Mouse (Mus musculus) cerebellum, postnatal 14 days (tissue): ENCODE data around the gene Ina.
"Not testable (repeated sequence)": the region's sequence is repeated elsewhere in the genome, so short reads cannot be mapped to it uniquely, and the experiment has no call there.

Experiments
- DNase-seq, 2 experiments: peaks; one replicate each; pipeline ENCODE4 v3.0.0; 2021; ENCODE audit warnings: mixed read lengths in 2 of 2

Gene Ina

DNA sequence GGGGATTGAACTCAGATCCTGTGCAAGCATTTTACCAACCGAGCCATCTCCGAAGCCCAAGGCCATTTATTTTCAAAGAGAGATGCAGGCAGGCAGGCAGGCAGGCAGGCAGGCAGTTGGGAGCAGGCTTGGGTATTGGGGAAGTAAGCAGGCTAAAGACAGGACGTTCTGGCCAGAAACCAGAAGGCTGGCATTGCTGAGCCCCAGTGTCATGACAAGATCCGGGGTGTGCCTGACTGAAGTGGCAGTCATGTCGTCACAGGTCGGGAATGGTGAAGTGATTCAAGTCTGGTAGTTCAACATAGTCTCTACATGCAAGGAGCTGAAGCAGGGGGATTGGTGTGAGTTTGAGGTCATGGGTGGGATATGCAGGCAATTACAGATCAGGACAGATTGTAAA, 26.9 kb upstream of the Ina start:
- no peak for DNase-seq

DNA sequence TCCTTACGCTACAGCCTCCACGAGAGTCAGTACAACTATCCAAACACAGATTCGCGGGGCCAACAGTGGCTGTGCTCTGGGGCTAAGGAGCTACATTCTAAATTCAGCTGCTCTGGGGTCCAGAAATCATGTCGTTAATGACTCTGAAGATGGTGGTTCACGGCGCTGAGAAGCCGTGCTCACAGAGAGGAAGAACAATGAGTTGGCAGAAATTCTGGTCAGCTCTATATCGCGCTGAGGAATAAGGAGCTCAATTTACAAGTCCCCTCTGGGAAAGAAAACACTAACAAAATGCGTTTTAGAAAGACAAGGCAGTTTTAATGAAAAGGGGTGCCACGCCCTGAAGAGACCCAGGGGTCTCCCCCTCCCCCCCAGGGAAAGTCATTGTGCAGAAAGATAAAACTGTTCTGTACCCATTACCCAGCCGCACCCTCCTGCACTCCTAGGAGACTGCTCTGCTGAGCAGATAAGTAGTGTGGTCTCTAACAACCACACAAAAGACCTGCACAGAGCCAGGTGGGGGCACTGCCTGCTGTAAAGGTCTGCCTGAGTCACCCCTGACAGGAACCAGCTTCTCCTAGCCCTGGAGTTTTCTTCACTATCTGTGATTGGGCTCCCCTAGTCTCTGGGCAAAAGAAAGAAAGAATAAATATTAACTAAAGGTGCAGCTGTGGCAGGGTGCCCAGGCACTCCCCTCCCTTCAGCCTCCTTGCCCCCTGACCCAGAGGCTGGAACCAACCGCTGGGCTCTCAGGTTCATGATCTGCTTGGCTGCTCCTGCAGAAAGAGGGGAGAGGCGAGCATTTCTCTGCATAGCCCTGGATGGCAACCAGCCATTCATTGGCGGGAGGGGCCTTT, 26.0 kb upstream of the Ina start:
- DNase-seq: no peak

DNA sequence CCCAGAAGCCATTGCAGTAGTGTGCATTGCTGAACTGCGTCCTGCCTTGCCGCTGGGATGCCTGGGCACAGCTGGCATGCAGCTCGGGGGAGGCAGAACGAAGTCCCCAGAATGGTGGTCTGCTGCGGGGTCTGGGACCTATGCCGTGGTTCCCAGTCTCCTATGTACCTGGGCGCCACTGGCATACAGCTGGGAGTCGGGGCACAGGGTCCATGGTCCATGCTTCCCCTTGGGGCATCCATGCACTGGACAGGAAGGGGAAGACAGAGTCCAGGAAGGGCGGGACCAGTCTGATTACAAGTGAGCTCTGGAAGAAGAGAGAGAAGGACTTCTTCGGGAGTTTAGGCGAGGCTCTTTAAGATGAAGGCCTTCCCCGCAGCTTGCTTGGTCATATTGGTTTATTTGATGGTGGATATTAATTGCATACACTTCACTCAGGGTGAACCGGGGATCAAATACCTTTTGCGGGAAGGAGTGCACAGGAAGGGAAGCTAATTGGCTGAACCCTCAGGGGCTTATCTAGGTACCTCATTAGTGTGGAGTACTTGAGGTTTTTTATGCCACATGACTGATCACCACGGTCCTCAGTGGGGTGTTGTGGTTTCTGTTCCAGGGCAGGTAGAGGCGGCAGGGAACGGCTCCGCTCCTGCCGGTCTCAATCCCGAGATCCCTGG, 24.9 kb upstream of the Ina start:
- DNase-seq: no peak

DNA sequence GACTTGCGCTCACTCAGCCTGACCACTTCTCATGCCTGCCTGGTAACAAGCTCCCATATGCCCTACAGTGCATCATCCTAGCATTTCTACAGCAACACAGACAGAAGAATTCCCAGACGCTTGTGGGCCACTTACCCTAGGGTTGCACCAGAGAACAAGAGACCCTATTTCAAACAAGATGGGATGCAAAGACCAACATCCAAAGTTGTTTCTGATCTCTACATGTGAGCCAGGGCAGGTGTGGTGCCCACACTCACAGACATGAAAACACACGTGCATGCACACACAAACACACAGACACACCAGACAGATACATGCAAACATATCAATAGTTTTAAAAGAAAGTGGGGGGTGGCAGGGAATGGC, 24.4 kb upstream of the Ina start:
- no peak for DNase-seq

DNA sequence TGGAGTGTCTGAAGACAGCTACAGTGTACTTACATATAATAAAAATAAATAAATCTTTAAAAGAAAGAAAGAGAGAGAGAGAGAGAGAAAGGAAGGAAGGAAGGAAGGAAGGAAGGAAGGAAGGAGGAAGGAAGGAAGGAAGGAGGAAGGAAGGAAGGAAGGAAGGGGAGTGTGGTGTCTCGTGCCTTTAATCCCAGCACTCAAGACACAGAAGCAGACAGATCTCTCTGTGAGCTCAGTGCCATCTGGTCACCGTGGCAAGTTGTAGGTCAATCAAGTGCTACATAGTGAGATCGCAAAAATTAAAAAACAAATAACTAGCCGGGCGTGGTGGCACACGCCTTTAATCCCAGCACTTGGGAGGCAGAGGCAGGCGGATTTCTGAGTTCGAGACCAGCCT, 23.9 kb upstream of the Ina start:
- DNase-seq: not testable (repeated sequence)

DNA sequence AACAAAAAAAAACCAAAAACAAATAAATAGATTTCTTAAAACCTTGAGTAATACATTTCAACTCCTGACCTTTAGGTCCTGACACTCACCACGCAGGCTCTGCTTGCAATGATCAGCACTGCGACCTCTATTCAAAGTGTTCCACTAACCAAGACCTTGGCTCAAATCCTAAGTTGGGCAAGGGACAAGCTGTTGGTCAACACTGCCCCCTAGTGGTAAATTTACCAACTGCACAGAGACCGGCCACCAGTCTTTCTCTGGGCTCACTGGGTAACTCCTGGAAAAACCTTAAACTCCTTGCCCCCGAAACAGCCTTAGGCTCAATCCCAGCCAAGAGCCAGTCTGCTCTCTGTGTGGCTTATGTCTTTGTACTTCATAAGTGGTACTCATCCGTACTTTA, 23.4 kb upstream of the Ina start:
- peak; percentile 94 to 96 for DNase-seq

DNA sequence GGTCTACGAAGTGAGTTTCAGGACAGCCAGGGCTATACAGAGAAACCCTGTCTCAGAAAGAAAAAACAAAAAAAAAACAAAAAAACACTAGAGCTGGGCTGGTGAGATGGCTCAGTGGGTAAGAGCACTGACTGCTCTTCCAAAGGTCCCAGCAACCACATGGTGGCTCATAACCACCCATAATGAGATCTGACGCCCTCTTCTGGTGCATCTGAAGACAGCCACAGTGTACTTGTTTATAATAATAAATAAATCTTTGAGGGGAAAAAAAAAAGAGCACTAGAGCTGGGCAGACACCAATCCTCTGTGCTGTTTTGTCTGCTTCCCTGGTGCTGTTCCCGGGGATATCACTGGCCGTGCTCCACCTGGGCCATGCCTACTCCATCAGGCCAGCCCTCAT, 22.2 kb upstream of the Ina start:
- not testable (repeated sequence) for DNase-seq

DNA sequence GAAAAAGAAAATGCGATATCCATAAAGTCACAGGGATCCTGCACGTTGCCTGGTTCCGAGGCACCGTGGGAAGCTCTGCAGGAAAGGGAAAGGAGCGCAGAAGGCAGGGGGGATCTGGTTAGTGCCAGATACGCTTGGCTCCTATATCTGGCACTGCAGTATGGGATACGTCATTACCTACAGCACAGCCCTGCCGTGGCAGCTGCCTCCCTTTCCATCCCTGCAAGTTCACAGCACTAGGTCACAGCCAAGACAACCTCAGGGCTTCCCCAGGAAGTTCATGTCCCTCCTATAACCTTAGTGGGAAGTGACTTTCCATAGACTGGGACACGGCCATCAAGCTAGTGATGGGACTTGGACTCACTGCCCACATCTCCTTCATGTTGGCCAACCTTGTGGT, 18.4 kb upstream of the Ina start:
- DNase-seq: no peak

DNA sequence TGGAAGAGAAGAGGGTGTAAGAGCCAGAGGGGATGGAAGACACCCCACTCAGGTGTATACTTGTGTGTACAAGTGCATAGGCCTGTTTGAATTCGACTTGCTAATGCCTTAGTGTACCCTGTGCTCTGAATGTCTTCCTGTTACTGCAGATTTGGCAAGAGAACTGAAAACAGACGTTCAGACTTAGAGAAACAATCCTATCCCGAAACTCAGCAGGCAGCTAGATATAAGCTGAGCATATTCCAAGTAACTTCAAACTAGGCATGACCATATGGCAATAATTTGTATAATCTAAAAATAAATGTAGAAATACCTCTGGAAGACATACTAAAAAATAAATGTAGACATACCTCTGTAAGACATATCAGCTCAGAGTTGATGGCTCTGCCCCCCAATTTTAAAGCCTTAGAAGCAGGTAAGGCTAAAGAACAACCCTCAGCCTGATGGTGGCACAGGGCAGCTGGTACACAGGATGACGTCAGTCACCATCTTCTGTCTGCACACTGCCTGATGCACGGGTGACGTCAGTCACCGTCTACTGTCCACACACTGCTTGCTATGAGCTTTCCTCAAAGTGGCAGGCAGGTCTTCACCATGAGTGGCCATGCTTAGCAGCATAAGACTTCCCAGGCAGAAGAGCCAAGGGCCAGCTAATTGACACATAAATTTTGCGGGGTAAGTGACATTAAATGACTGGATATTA, 16.2 kb upstream of the Ina start:
- DNase-seq: no peak

DNA sequence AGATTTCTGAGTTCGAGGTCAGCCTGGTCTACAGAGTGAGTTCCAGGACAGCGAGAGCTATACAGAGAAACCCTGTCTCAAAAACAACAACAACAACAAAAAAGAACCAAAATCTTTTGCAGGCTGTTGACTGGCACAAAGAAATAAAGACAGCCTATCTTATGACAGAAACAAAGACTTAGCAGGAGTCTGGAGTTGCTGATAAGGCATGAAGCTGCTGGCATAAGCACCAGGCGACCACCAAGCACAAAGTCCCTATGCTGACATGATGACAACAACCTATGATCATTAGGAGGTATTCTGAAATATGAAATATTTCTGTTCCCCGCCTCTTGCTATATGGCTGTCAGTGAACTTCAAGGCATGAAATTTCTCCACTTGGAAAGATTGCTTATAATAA, 15.5 kb upstream of the Ina start:
- DNase-seq: no peak

DNA sequence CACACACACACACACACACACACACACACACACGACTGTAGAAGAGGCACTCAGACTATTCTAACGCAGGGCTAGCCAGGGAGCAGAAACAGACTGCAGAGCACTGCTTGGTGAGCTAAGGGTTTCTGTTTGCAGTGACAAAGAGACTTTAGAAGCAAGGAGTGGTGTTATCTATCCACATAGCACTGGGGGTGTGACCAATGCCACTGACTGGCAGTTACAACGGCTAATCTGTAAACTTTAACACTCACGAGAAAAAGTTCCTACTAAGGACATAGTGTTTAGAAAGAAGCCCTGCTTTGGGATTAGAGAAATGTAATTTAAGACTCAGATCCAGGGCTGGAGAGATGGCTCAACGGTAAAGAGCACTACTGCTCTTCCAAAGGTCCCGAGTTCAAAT, 14.7 kb upstream of the Ina start:
- no peak for DNase-seq

DNA sequence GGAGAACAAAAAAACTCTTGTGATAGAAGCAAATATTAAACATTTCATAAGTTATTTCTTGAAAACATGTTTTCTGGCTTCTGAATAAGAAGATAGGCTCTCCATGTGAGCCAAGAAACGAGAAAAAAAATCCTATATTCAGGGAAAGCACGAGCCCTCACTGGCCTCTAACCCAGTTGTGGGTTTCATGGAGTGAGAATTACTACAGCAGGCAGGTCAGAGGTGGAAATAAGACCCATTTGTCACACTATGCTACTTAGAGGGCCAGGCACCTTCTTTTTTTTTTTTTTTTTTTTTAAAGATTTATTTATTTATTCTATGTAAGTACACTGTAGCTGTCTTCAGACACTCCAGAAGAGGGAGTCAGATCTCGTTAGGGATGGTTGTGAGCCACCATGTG, 14.1 kb upstream of the Ina start:
- DNase-seq: not testable (repeated sequence)

DNA sequence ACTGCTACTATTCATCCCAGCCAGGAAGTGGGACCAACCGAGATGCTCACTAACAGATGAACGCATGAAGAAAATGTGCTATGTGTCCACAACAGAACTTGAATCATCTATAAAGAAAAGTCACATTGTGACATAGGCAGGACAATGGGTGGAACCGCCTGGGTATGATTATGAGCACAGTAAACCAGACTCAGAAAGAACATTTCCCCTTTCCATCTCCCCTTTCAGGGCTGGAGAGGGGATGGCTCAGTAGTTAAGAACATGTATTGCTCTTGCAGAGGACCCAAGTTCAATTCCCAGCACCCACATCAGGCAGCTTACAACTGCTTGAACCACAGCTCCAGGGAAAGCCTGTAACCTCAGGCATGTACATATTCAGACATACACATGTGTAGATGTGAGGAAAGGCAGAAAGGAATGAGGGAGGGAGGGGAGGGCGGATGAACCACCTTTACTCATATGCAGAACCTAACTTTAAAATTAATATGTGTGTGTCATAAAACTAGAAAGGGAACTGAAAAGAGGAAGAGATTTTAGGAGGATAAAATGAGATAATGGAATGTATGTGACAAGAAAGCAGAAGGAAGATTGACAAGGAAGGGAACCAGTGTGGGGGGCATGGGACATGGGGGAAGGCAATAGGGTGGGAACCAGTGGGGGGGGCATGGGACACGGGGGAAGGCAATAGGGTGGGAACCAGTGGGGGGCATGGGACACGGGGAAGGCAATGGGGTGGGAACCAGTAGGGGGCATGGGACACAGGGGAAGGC, 10.6 kb upstream of the Ina start:
- DNase-seq: no peak

DNA sequence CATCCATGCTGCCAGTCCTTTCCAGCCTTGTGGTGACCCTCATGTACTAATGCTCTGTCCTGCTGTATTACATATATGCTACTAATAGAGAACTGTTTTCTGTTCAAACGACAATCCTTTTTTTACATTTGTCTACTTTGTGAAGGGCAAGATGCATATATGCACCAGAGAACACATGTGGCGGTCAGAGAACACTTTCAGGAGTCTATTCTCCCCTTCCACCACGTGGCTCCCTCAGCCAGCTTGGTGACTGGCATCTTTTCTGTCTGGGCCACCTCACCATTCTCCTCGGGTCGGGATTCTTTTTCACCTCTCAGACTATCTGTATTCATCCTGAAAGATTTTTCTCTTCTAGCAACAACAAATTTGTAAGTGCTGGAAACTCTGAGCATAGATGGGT, 8.6 kb upstream of the Ina start:
- no peak for DNase-seq

DNA sequence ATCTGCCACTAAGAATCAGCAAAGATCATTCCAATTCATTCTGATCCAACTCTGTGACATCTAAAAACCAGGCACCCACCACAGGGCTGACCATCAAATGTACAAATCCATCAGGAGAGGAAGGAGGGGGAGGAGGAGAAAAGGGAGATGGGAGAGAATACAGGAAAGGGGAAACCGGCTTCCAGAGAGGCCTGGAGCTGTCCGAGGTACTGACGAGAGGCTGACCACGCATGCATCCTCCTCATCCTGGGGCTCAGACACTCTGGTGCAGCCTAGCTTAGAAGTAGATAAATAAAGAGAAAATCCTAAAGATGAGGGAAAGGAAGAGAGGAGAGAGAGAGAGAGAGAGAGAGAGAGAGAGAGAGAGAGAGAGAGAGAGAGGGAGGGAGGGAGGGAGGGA, 8.2 kb upstream of the Ina start:
- DNase-seq: no peak

DNA sequence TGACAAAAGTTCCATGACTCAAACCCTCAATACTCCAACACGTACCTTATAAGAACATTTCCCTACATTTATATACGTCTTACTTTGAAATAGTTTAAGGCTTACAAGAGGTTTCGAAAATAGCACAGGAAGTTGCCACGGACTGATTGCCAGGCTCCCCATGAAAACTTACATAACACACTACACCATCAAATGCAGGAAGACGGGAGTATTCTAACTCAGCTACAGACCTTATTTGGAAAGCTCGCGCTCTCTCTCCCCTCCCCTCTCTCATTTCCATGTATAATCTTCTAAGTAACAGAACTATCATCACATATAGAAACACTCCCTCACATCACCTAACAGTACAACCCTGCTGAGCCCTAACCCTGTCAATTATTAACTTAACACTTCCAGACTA, 5.1 kb upstream of the Ina start:
- no peak for DNase-seq

DNA sequence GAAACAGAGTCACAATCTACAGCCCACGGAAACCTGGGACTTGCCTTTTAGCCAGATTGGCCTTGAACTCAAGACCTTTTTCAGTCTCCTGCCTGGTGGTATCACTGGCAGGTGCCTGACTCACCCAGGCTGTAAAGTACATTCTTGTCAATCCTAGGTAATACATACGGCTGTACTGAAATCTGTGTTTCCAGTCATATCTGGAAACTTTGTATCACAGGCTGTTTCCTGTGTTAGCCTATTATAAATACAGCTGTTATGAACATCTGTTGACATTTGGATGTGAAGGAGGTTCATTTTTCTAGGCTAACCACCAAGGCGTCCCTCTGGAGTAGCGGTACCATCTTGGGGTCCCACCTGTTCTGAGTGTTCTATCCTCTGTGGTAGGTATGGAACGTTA, 4.6 kb upstream of the Ina start:
- no peak for DNase-seq

DNA sequence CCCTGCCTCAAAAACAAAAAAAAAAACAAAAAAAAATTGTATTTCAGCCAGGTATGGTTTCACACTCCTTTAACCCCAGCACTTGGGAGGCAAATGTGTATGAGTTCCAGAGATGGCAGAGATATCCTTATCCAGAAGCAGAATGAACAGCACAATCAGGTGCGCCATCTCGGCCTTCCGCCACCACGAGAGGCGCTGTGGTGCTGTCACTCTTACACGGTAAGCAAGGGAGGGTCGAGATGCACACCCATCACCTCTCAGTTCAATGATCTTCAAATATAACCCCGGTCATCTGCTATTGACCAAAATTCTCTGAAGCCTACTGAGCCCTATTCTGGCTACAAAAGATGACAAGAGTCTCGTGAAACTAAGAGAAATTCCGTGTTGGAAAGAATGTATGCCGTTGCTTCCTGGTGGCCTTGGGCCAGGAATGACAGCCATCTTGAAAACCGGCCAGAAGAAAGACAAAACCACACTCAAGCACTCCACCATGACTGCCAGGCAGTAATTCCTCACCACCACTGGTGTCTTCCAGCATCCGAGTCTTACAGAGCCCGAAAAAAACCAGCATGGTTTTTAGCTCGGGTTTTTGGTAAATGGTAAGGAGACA, 1.9 kb upstream of the Ina start:
- DNase-seq: peak; percentile 49 to 66

DNA sequence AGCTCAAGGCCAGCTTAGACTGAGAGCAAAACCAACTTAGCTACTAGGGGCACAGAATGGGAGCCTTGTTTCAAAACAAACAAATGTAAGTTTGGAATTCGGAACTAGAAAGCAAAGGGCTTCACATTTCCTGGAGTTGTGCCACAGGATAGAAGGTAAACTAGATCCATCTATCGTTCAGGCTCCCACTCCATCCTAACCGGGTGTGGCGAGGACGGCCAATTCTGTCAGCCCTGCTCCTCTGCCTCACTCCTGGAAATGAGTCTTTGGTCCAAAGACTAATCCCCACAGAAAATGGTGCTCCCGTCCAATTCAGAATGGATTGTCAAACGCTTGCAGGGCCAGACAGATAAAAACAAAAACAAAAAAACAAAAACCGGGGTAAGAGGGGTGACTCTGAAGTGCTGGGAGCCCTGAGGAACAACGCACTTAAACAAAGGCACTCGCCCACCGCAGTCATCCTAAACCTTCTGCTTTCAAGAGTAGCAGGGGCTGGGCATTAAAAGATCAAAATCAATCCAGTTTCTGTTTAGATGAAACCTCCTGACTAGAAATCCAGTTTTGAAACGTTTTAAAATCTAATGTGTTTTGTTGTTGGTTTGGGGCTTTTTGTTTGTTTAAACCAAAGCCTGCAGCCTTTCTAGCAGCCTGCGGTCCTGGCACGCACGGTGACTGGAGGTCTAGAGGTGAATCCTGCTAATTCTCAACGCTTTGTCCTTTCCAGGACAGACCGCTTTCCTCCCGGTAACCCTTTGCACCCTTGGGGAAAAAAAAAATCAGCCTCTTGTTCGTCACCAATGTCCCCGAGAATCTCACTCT, 949 bp upstream of the Ina start:
- peak; percentile 44 to 46 for DNase-seq

DNA sequence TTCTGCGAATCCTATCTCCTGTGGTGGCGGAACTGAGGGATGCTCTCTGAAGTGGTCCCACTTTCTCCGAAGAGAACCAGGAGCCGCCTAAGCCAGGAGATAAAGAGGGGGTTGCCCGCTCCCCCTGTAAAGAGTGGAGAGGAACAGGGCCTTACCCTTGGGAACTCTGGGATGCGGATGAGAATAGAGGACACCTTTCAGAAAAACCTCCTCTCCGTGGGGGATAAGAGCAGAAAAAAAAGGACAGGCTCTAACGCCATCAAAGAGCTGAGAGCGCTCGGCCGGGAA, 395 bp upstream of the Ina start:
- no peak for DNase-seq

DNA sequence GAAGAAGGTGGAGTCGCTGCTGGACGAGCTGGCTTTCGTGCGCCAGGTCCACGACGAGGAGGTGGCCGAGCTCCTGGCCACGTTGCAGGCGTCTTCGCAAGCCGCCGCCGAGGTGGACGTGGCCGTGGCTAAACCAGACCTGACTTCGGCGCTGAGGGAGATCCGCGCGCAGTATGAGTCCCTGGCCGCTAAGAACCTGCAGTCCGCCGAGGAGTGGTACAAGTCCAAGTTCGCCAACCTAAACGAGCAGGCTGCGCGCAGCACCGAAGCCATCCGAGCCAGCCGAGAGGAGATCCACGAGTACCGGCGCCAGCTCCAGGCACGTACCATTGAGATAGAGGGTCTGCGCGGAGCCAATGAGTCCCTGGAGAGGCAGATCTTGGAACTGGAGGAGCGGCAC, 898 bp downstream of the Ina start:
- peak in 1 of 2 experiments; percentile 66 for DNase-seq

DNA sequence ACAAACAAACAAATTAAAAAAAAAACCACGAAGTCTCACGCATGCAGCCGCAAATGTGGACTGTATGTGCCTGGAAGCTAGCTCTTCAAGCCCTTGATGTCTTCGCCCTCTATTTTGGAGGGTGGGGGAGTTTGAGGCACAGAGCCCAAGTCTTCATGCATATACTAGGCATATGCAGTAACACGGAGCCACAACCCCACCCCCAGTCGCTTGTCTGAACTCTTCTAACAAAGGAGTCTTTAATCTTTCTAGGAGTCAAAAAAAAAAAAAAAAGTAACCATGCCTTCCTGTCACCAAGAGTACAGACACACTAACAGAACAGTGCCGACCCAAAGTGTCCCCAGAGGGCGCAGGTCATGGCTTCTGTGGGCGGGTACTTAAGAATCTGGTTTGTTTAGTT, 1.5 kb downstream of the Ina start:
- peak; percentile 37 to 39 for DNase-seq
